Mouse (Mus musculus): ENCODE results near the gene Rapgef5.

- no peak for TF ChIP-seq TBP (conservative IDR thresholded peaks at IDR 0.05; ENCODE audit: low read depth, low read length)
- TF ChIP-seq NRF1 (IDR thresholded peaks at IDR 0.05; ENCODE audit: low read depth, low read length), result no peak
Observed at GRCm38 (mm10) chr12:117676265-117676664, 160.0 kb downstream of the Rapgef5 start.

All from CH12.LX (cell line).